Mouse (Mus musculus): ENCODE measurements around the gene A430089I19Rik. TPM values are rescaled to one million over a fixed set of nuclear protein-coding genes. Genes with fewer than 3 reads are reported as not detected.
"Not testable (repeated sequence)": the region's sequence is repeated elsewhere in the genome, so short reads cannot be mapped to it uniquely, and the experiment has no call there.

The A430089I19Rik gene
- not detected in 2 replicates for polyA plus RNA-seq (2014; fragmentation: Nextera tagmentation; extraction: Ambion mirVana)

GRCm38 (mm10) chr5:94306696-94307095 is at the start of gene A430089I19Rik:
A430089I19Rik (minus strand) TSS chr5:94306796.
- not testable (repeated sequence) for H3K36me3 ChIP-seq (ENCODE audit: control insufficient read depth, insufficient read depth, low read length); H3K27me3 ChIP-seq (ENCODE audit: control insufficient read depth, insufficient read depth, low read length); H3K27ac ChIP-seq (ENCODE audit: low read depth, low read length); H3K9ac ChIP-seq (ENCODE audit: low read length); H3K4me1 ChIP-seq (ENCODE audit: control insufficient read depth, insufficient read depth, low read length); H3K4me2 ChIP-seq (ENCODE audit: low read depth); ATAC-seq (ENCODE audit: insufficient read depth, low FRiP score, low TSS enrichment); H3K4me3 ChIP-seq (ENCODE audit: low read depth, low read length); H3K9me3 ChIP-seq (ENCODE audit: control insufficient read depth, low read length); DNase-seq (ENCODE audit: low spot score)
- 100% methylated on average over 1 of the region's 1 CpGs for WGBS

GRCm38 (mm10) chr5:94339449-94339848 is 32.9 kb upstream of the A430089I19Rik start, which contains the start of gene AA792892:
AA792892 (plus strand) TSS chr5:94339749.
- DNase-seq (ENCODE audit: low spot score); H3K27ac ChIP-seq (ENCODE audit: low read depth, low read length); H3K27me3 ChIP-seq (ENCODE audit: control insufficient read depth, insufficient read depth, low read length); H3K4me3 ChIP-seq (ENCODE audit: low read depth, low read length); H3K4me1 ChIP-seq (ENCODE audit: control insufficient read depth, insufficient read depth, low read length); ATAC-seq (ENCODE audit: insufficient read depth, low FRiP score, low TSS enrichment); H3K9ac ChIP-seq (ENCODE audit: low read length); H3K36me3 ChIP-seq (ENCODE audit: control insufficient read depth, insufficient read depth, low read length); H3K4me2 ChIP-seq (ENCODE audit: low read depth); H3K9me3 ChIP-seq (ENCODE audit: control insufficient read depth, low read length): not testable (repeated sequence)
- WGBS, result no CpG with 5 or more reads among the region's 2 CpGs

DNA sequence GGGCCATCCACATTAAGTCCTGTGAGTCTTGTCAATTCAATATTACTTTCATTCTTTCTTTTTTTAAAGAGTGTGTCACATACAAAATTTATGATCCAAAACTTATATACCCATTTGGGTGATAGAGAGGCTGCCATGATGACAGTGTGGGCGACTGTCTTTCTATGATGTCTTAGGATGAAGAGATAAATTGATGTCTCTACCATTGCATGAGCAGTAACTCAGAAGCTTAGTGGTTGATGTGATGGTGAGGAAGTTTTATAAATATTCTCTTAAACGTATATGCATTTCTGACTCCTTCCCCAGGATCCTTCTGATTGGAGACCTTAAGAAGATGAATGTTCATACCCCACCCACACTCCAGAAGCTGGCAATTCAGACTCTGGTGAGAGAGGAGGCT is 7.5 kb upstream of the A430089I19Rik start, which contains the start of gene Gm6502:
Gene Gm6502, plus strand, starts transcription at position 301 of the 400 bp plus-strand sequence.
- H3K9me3 ChIP-seq (ENCODE audit: control insufficient read depth, low read length); H3K9ac ChIP-seq (ENCODE audit: low read length); H3K27ac ChIP-seq (ENCODE audit: low read depth, low read length); ATAC-seq (ENCODE audit: insufficient read depth, low FRiP score, low TSS enrichment); H3K27me3 ChIP-seq (ENCODE audit: control insufficient read depth, insufficient read depth, low read length); H3K4me1 ChIP-seq (ENCODE audit: control insufficient read depth, insufficient read depth, low read length); H3K4me3 ChIP-seq (ENCODE audit: low read depth, low read length); H3K36me3 ChIP-seq (ENCODE audit: control insufficient read depth, insufficient read depth, low read length); H3K4me2 ChIP-seq (ENCODE audit: low read depth); DNase-seq (ENCODE audit: low spot score): not testable (repeated sequence)
- WGBS, result no CpG with 5 or more reads among the region's 2 CpGs

Other genes with a start within 250 kb of the A430089I19Rik start
- gene BC061212, start 236.3 kb downstream of the A430089I19Rik start, polyA plus RNA-seq (2014; fragmentation: Nextera tagmentation; extraction: Ambion mirVana), result not detected in 2 replicates
- gene Gm6351, start 230.4 kb downstream of the A430089I19Rik start, polyA plus RNA-seq (2014; fragmentation: Nextera tagmentation; extraction: Ambion mirVana), result not detected in 2 replicates
- gene Gm3106, start 88.8 kb downstream of the A430089I19Rik start, polyA plus RNA-seq (2014; fragmentation: Nextera tagmentation; extraction: Ambion mirVana), result not detected in 2 replicates
- not detected in 2 replicates for gene Gm6502, start 7.6 kb upstream of the A430089I19Rik start, polyA plus RNA-seq (2014; fragmentation: Nextera tagmentation; extraction: Ambion mirVana)
- gene AA792892, start 33.0 kb upstream of the A430089I19Rik start, polyA plus RNA-seq (2014; fragmentation: Nextera tagmentation; extraction: Ambion mirVana), result not detected in 2 replicates
- not detected in 2 replicates for gene Gm7682, start 139.0 kb upstream of the A430089I19Rik start, polyA plus RNA-seq (2014; fragmentation: Nextera tagmentation; extraction: Ambion mirVana)
- gene Gm3139, start 219.5 kb upstream of the A430089I19Rik start, polyA plus RNA-seq (2014; fragmentation: Nextera tagmentation; extraction: Ambion mirVana), result not detected in 2 replicates

Measured in neural tube, embryonic 11.5 days (tissue).